Mouse (Mus musculus) hindbrain, embryonic 11.5 days (tissue): Measurements from ENCODE around the gene Ppm1h. TPM values are rescaled to one million over a fixed set of nuclear protein-coding genes. Genes with fewer than 3 reads are reported as not detected.

Source experiments
- ATAC-seq: fragments of 200-750 bp; cut with Nextera tagmentation; 2 replicates; pipeline ENCODE4 v1.8.0; 2017; ENCODE audit warnings: mild to moderate bottlenecking, moderate TSS enrichment, moderate library complexity; ENCODE audit not compliant: low FRiP score
- DNase-seq: peaks from one replicate; pipeline ENCODE4 v3.0.0-alpha.2; 2015; ENCODE audit warnings: low spot score
- H3K27ac ChIP-seq: fragments of 300-500 bp; sonication (generic); 2 replicates; pipeline ENCODE4 v1.5.1; 2014; ENCODE audit warnings: mild to moderate bottlenecking, low read depth, low read length
- H3K27me3 ChIP-seq: fragments of 300-500 bp; sonication (generic); 2 replicates; pipeline ENCODE4 v1.6.1; 2014; ENCODE audit warnings: mild to moderate bottlenecking, low read length, moderate library complexity, mixed read lengths; ENCODE audit not compliant: control insufficient read depth, insufficient read depth
- H3K36me3 ChIP-seq: fragments of 300-500 bp; sonication (generic); 2 replicates; pipeline ENCODE4 v1.6.1; 2014; ENCODE audit warnings: mild to moderate bottlenecking, low read length, moderate library complexity, mixed read lengths; ENCODE audit not compliant: control insufficient read depth, insufficient read depth
- H3K4me1 ChIP-seq: fragments of 300-500 bp; sonication (generic); replicated peaks from 2 replicates; pipeline ENCODE4 v1.6.1; 2014; ENCODE audit warnings: low read length, mixed read lengths; ENCODE audit not compliant: control insufficient read depth, insufficient read depth
- H3K4me2 ChIP-seq: fragments of 300-500 bp; sonication (generic); replicated peaks from 2 replicates; pipeline ENCODE4 v1.6.1; 2014; ENCODE audit warnings: mild to moderate bottlenecking, low read depth, low read length
- H3K4me3 ChIP-seq: fragments of 300-500 bp; sonication (generic); 2 replicates; pipeline ENCODE4 v1.5.1; 2014; ENCODE audit warnings: low read depth, low read length
- H3K9ac ChIP-seq: fragments of 300-500 bp; sonication (generic); 2 replicates; pipeline ENCODE4 v1.6.1; 2014; ENCODE audit warnings: low read depth, low read length
- H3K9me3 ChIP-seq: fragments of 300-500 bp; sonication (generic); 2 replicates; pipeline ENCODE4 v1.6.1; 2016; ENCODE audit warnings: low read length; ENCODE audit not compliant: control insufficient read depth
- WGBS: fragments of 180-500 bp; shearing (Covaris S2); extraction: QIAGEN DNeasy Blood & Tissue Kit; methylation state at CpG from one replicate; pipeline ENCODE4 v1.1.7; 2014; 5-methylcytosine and 5-hydroxymethylcytosine counted together
- polyA plus RNA-seq: library from polyadenylated mRNA; unstranded; fragments of >200 nt; fragmentation: Nextera tagmentation; extraction: Ambion mirVana; gene quantifications from 2 replicates; pipeline ENCODE4 v1.2.1, GENCODE M21; 2014

Gene Ppm1h
- polyA plus RNA-seq, 1 experiment from 2014 or later: 9.7 TPM

DNA sequence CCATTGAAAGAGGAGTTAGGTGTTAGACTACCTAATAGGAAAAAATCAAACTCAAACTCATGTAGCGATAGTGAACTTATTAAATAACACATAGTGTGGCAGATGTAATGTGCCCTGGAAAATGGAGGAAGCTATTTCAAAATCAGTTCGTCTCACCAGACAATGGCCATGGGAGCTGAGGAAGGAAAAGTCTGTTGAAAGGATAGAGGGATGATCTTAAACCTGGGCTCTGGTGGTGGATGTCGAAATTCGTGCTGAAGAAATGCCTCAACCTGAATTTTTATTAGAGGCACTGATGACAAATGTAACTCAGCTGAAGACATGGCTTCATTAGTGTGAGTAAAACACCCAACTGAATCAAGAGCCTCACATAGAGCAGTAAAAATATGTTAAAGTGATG, 6.5 kb upstream of the Ppm1h start:
- no peak overlapping the region for H3K27ac ChIP-seq
- no peak overlapping the region for H3K9ac ChIP-seq
- no peaks in the 10 kb centered on the region for H3K36me3 ChIP-seq
- DNase-seq: no peak
- ATAC-seq: no peak
- no peaks in the 10 kb centered on the region for H3K4me1 ChIP-seq
- WGBS: 93% methylated on average over 4 of the region's 4 CpGs
- no peak overlapping the region for H3K4me2 ChIP-seq
- H3K27me3 ChIP-seq: no peaks in the 10 kb centered on the region
- H3K4me3 ChIP-seq: no peak overlapping the region
- no peaks in the 10 kb centered on the region for H3K9me3 ChIP-seq

DNA sequence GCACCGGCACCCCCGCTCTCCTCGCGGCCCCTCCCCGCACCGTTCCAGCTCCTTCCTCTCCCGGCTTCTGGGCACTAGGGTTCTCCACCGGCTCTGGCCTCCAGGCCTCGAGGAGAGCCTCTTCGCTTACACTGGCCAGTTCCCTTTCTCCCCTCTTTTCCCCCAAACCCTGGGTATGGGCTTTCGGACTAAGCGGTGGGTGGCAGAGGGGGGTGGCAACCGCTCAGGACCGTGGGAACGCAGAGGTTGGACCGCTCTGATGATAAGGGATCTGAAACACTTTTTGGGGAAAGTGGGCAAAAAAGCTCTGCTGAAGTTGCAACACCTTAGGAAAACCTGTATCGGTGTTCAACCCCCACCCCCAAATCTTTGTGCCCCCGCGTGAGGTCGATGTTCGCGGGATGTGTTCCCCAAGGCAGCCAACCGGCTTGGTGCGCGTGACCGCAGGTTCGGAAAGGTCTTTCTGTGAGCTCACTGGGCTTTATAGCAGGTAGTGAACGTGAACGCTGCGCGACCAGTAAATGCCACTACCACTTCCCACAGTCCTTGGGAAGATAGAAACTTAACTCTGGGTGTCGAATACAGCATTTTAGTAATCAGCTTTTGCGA, 979 bp downstream of the Ppm1h start:
- Histone ChIP-seq H3K27me3 (no peaks in the 10 kb centered on the region; the same call in 1 of the 2 replicates), H3K9ac (peak overlapping the region; percentile 81), H3K36me3 (no peaks in the 10 kb centered on the region), H3K27ac (peak overlapping the region; percentile 81), H3K4me1 (0 out of 2 replicates have a peak, but pooled peaks cover 2% of the 10 kb centered on the region), H3K4me3 (peak overlapping the region; percentile 59), H3K4me2 (peak overlapping the region; percentile 98), H3K9me3 (no peaks in the 10 kb centered on the region)
- no peak for ATAC-seq
- no peak for DNase-seq
- WGBS: under 1% methylated on average over 33 of the region's 33 CpGs

DNA sequence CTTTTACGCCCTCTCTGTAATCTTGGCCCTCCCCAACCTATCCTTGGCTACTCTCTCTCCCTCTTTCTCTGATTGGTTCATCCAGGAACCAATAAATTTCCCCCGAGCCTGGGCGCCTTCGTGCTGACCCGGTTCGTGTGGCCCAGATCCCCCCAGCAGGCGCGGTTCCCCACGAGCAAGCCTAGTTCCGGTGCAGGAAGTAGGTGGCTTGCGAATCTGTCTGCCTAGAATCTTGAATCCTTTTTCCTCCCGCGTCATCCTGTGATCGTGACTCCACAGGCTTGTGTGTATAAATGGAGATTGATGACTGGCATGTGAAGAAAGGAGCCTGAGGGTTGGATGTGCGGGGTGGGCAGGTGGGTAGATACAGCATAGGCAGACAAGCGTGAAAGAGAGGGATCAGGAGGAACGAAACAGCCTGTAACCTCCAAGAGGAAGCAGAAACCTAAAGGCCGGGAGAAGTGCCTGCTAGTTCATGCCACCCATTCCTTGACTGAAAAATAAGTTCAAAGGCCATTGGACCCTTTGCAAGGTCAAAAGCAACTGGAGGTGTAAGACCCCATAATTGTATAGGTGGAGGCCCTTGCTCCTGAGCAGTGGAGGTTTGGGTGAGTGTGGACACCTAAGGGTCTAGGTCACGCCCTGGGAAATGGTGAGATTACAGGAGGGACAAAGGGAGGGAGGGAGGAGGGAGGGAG, 2.0 kb downstream of the Ppm1h start:
- DNase-seq (peak; percentile 46), ATAC-seq (peak; percentile 46)
- Histone ChIP-seq H3K27me3 (no peaks in the 10 kb centered on the region; the same call in 1 of the 2 replicates), H3K9ac (peak overlapping the region; percentile 39), H3K4me3 (peak overlapping the region; percentile 59), H3K9me3 (no peaks in the 10 kb centered on the region), H3K4me1 (0 out of 2 replicates have a peak, but pooled peaks cover 2% of the 10 kb centered on the region), H3K4me2 (peak overlapping the region; percentile 98), H3K36me3 (no peaks in the 10 kb centered on the region), H3K27ac (no peak overlapping the region; the same call in 1 of the 2 replicates)
- WGBS: 2% methylated on average over 18 of the region's 19 CpGs

DNA sequence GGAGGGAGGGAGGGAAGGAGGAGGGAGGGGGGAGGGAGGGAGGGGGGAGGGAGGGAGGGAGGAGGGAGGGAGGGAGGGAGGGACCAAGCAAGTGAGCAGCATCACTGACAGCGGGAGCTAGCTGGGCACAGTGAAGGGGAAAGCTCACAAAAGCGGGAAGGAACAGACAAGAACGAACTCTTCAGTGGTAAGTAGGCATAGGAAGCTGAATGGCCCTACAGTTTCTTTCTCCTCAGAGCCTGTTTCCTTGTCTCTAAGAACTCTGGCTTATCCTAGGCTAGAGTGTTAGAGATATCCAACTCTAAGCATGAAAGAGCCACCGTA, 2.5 kb downstream of the Ppm1h start:
- no peaks in the 10 kb centered on the region for H3K9me3 ChIP-seq
- DNase-seq (peak; percentile 9), ATAC-seq (no peak)
- H3K9ac ChIP-seq: no peak overlapping the region
- H3K4me2 ChIP-seq: no peak overlapping the region
- H3K36me3 ChIP-seq: no peaks in the 10 kb centered on the region
- WGBS: 21% methylated on average over 4 of the region's 4 CpGs
- 0 out of 2 replicates have a peak, but pooled peaks cover 2% of the 10 kb centered on the region for H3K4me1 ChIP-seq
- no peak overlapping the region for H3K27ac ChIP-seq
- no peaks in the 10 kb centered on the region; the same call in 1 of the 2 replicates for H3K27me3 ChIP-seq
- no peak overlapping the region for H3K4me3 ChIP-seq

DNA sequence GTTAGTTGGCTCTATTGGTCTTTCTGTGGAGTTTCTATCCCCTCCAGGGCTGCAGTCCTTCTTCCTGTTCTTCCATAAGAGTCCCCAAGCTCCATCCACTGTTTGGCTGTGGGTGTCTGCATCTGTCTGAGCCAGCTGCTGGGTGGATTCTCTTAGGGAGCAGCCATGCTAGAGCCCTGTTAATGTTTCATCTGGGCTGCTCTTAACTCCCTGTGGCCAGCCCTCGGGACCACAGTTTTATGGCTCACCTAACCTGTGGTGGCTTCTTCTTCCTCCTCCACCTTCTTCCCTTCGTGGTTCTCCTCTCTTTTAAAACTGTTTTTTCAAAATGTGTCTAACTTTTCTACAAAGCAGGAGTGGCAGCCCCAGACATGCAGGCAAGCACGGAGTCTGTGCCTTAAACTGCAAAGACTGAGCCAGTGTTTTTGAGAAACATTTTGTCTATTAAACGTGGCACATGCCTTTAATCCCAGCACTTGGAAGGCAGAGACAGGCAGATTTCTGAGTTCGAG, 5.3 kb downstream of the Ppm1h start:
- WGBS: 77% methylated on average over 5 of the region's 5 CpGs
- H3K4me2 ChIP-seq: no peak overlapping the region
- no peak overlapping the region for H3K27ac ChIP-seq
- H3K9me3 ChIP-seq: no peaks in the 10 kb centered on the region
- no peaks in the 10 kb centered on the region for H3K27me3 ChIP-seq
- no peak overlapping the region for H3K4me3 ChIP-seq
- DNase-seq (no peak), ATAC-seq (no peak)
- H3K36me3 ChIP-seq: no peaks in the 10 kb centered on the region
- no peak overlapping the region for H3K9ac ChIP-seq
- H3K4me1 ChIP-seq: 0 out of 2 replicates have a peak, but pooled peaks cover 2% of the 10 kb centered on the region

DNA sequence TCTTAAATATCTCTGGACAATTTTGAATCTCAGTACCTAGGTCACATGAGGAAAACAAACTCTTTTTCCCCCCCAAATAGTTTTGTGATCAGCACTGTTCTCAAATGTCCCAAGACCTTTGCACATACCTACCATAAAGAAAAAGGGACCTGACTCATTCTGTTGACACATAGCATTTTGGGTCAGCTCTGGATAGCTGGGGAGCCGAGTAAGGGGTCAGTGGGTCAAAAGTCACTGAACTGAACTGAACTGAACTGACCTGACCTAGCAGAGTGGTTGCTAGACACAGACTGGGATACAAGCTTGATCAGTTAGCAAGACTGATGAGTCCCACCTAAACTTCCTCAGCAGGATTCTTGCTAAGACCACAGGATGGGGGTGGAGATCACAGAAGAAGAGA, 6.7 kb downstream of the Ppm1h start:
- Histone ChIP-seq H3K27me3 (no peaks in the 10 kb centered on the region), H3K9ac (no peak overlapping the region), H3K4me3 (no peak overlapping the region), H3K4me1 (0 out of 2 replicates have a peak, but pooled peaks cover under 1% of the 10 kb centered on the region), H3K9me3 (no peaks in the 10 kb centered on the region), H3K36me3 (no peaks in the 10 kb centered on the region), H3K4me2 (no peak overlapping the region), H3K27ac (no peak overlapping the region)
- 29% methylated on average over 1 of the region's 1 CpGs for WGBS
- DNase-seq (no peak), ATAC-seq (no peak)

DNA sequence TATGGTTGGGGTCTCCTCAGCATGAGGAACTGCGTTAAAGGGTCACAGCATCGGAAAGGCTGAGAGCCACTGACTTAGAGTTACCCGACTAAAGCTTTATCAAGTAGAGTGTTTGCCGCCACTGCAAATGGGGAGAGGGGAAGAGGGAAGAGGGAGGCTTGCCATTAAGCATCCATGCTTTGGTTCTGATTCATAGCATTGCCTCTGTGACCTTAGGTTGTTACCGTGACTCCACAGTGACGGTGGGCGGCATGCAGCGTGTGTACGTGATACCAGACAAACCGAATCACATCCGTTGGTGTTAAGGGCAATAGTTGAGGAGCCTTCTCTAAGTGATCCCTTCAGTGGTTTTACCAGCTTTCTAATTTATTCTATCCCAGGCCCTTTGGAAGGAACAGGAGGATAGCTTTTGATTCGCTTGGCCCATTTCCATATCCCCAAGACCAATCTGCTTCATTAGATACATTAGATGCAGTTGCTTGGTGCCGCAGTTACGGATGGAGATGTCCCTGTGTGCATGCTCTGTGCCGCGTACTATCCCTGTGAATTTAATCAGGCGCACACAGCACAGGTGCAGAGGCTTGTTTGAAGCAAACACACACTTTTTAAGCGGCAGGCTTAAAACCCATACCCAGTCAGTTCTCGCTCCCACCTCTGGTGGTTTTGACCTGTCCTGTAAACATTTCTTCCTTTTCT, 7.4 kb downstream of the Ppm1h start:
- H3K9me3 ChIP-seq: no peaks in the 10 kb centered on the region
- no peak overlapping the region for H3K4me2 ChIP-seq
- DNase-seq (no peak), ATAC-seq (no peak)
- H3K4me3 ChIP-seq: no peak overlapping the region
- H3K36me3 ChIP-seq: no peaks in the 10 kb centered on the region
- no peaks in the 10 kb centered on the region for H3K4me1 ChIP-seq
- no peaks in the 10 kb centered on the region for H3K27me3 ChIP-seq
- WGBS: 90% methylated on average over 19 of the region's 19 CpGs
- H3K27ac ChIP-seq: no peak overlapping the region
- no peak overlapping the region for H3K9ac ChIP-seq

DNA sequence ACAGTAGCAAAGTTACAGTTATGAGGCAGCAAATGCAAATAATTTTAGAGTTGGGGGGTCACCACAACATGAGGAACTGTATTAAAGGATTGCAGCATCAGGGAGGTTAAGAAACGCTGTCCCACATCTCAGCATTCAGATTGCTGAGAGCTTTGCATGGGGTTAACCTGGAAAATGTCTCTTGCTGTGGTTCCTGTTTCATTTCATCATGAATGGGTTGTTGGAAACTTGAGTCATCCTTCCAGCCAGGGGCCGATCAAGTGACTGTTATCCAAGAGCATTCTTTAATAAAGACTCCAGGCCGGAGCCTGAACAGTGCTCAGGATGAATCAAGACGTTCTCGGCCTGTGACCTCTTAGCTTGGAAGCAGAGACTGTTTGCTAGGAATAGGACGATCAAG, 12.1 kb downstream of the Ppm1h start:
- Histone ChIP-seq H3K9me3 (no peaks in the 10 kb centered on the region), H3K4me3 (no peak overlapping the region), H3K4me1 (no peaks in the 10 kb centered on the region), H3K9ac (no peak overlapping the region), H3K4me2 (no peak overlapping the region), H3K36me3 (no peaks in the 10 kb centered on the region), H3K27ac (no peak overlapping the region), H3K27me3 (no peaks in the 10 kb centered on the region)
- DNase-seq (no peak), ATAC-seq (no peak)
- 82% methylated on average over 6 of the region's 6 CpGs for WGBS
